Mouse (Mus musculus) megakaryocyte-erythroid progenitor cell, adult 5-6 weeks (primary cell): ENCODE results near the gene Neb. TPM values are rescaled to one million over a fixed set of nuclear protein-coding genes. Genes with fewer than 3 reads are reported as not detected.

Experiments used
- ATAC-seq: replicated peaks from 2 replicates; pipeline ENCODE4 v1.8.0; 2016; ENCODE audit warnings: mild to moderate bottlenecking, inconsistent platforms; ENCODE audit not compliant: severe bottlenecking, poor library complexity, low FRiP score, low TSS enrichment
- total RNA-seq, 2 experiments: library from RNA; stranded (forward) in 1 of 2; stranded (reverse) in 1 of 2; fragments of 200-1000, 215-1000 nt in 1 of 2; fragments of >200 nt in 1 of 2; fragmentation: Nextera tagmentation in 1 of 2; gene quantifications; 2 replicates each; pipeline ENCODE4 v1.2.3; 2014 to 2017

The Neb gene
- total RNA-seq, 2 experiments from 2014 or later: 0.05 TPM; not detected in 1

DNA sequence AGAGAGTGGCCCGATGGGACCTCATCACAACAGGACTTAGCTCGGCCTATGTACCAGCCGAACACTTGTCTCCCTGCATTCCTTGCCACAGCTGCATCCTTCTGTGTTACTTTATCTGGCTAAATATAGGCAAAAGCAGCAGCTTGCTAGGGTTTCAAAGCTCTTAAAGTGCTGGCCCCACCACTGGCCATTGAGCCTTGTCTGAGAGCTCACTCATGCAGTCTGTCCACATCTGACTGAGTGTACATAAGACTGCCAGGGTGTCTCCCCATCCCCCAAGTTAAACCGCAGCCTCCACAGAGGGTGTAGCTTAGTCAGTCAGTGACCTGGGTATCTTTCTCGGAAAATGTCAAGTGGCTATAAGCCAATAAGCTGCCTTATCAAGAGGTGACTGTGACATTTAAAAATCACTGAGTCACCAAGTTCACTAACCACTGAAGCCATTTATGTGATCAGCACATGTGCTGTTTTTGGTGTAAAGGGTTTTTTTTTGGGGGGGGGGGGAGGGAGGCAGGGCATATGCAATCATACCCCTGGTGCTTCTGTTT lies 59.2 kb downstream of the Neb start:
- ATAC-seq: peak; percentile 82

DNA sequence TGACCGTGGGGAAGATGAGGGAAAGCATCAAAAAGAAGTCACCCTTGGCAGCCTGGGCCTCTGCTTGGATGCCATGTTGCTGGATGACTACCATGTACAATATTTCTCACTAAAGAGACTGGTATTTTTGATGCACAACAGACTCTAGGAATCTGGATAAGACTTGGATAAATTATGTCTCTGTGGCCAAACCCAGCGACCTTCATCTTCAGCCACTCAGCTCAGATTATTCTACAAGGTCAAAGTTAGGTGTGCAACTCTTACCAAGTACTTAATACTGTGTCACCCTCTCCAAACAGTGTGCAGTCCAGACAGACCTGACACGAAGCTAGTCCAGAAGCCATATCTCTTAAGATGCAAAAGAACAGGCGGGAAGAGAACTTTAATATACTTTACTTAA lies 60.8 kb downstream of the Neb start:
- no peak for ATAC-seq

DNA sequence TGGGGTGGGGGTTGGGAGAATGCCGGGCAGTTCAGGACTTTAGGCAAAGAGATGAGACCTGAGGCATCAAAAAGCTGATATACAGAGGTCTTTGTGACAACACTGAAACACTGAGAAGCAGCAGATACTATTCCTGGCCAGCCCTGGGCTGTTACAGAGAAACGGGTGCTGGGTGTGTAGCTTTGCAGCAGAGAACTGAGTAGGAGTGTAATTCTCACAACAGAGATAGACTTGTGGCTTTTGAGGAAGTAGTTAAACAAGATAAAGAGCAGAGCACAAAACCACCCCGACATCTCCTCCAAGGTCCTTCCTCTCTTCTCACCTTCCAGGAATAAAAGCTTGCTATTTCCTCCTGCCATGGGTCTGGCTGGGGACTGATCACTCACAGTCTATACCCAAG lies 62.5 kb downstream of the Neb start:
- peak; percentile 60 for ATAC-seq

DNA sequence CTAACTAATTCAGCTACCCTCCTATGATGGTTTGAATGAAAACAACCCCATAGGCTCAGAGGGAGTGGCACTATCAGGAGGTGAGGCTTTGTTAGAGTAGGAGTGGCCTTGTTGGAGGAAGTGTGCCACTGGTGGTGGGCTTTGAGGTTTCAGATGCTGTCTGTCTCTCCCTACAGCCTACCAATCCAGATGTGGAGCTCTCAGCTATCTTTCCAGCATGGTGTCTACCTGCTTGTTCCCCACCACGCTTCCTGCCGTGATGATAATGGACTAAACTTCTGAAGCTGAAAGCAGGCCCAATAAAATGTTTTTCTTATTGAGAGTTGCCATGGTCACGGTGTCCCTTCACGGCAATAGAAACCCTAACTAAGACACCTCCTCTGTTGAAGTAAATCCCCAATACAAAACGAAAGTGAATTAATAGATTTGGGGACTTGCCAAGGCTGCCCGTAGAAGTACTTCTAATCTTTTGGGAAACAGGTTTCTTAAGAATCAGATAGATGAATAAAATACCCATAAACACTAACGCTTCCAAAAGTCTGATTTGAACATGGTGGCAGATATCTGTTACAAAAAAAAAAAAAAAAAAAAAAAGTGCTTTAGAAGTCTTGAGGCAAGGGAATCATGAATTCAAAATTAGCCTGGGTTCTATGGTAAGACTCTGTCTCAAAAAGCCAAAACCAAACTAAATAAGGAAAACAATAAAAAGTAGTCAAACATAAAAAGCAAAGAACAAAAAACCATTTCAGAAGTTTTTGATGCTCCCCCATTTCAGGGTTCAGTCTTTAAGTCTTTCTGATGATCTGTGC lies 63.1 kb downstream of the Neb start:
- 0 out of 2 replicates have a peak, but pooled peaks have one; percentile 20 for ATAC-seq

DNA sequence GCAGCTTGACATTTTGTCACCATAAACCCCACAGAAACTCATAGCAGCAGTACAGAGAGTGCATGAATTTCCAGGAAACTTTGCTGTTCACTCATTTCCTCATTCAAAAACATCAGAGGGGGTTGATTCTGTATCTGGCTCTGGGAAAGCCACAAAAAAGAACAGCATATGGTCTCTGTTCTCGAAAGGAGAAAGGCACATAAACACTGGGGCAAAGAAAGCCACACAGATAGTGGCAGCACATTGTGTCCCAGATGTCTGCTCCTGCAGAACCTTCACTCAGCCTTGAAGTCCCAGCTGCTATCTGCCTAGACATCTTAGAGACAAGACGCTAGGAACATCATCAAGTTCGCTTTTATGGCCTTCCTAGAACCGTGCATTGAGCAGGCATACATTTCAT lies 67.5 kb downstream of the Neb start:
- no peak for ATAC-seq

DNA sequence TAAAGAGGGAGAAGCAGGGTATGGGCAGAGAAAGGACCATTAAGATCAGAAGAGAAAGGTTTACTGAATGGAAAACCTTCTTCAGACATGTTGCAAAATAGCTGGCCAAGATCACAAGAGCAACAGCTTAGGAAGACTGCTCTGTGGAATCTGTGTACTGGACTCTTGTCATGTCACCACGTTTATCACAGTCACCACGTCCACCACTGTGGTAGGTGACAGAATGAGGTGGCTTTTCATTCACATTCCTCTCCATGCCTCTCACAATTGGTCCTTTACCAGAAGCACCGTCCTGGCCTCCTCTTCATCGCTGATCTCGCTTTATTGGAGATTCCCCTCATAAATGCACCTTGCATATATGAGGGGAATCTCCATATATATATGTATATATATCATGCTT lies 71.6 kb downstream of the Neb start:
- no peak for ATAC-seq

DNA sequence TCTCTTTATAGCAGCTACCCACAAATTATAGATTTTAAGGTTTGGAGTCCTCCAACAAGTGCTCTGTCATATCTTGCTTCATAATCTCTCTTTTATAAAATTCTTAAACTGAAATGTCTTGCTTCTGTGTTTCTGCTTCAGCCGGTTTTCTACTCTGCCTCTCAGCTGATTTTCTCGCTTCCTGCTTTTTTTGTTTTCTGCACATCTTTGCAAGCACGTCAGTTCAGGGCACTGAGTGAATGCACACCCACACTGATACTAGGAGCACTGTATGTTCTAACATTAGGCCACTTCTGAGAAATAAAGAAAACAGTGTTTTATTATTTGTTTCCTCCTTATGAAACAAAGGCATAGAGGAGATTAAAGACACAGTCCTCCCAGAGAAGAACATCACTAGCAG lies 73.7 kb downstream of the Neb start:
- no peak for ATAC-seq

DNA sequence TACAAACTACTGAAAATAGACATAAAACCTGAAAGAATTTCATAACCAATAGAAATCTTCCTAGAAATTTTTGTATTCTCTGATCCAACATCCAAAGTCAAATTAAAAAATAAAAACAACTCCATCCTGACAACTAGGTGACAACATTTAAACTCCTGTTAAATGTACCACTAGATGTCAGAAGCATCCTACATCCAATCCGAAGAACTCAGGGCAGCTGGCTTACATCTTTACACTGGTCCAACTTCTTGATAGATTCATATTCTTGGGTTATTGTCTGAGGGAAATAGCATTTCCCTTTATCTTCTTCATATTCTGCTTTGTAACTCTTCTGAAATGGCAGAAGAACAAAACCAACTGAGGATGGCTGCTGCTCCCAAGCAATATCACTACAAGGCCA lies 74.9 kb downstream of the Neb start:
- no peak for ATAC-seq

DNA sequence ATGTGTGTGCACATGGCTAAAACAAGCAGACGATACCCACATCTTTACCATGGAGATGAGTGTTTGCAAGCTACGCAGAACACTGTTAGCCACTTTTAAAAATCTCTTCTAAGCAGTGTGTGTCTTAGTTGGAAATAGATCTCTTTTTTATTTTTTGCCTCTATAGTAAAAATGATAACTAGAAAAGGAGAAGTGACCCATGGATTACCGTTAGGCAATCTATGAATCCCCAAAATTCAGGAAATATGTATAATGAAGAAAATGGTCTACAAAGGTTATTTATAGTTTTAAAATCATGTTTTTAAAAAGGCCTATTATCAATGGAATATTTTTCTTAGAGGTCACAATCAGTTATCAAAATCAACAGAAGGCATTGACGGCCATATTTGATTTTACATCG lies 80.3 kb downstream of the Neb start:
- no peak for ATAC-seq

DNA sequence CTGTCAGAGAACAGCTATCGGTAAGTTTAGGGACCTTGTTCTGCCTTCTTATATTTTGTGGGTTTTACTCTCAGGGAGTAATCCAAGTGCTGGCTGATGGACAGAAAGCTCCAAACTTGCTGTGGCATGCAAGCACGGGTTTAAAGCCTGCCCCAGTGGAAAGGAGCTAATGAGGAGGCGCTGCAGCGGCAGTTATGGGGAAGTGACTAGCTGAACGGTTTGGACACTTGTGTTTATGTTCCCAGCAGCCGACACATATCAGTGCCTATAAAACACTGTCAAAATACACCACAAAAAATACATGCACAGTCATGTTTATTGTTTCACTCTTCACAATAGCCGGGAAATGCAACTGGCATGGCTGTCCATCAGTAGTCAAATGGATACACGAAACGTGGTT lies 81.5 kb downstream of the Neb start:
- ATAC-seq: no peak

DNA sequence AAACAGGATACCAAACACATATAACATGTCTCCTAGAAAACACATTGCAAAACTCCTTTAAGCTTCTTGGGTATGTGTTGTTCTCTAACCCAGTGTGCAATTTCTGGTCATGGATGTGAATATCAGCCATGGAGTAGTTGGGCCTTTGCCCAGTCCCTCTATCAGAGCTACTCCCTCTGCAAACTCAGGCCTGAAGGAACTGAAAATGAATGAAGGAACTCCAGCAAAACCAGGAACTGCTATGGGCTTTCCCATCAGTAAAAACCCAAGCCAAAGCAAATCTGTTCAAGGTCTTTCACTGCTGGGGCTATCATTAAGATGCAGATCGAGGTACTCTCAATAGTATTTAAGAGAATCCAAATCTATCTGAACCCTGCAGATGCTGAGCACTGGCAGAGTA lies 90.8 kb downstream of the Neb start:
- ATAC-seq: no peak

DNA sequence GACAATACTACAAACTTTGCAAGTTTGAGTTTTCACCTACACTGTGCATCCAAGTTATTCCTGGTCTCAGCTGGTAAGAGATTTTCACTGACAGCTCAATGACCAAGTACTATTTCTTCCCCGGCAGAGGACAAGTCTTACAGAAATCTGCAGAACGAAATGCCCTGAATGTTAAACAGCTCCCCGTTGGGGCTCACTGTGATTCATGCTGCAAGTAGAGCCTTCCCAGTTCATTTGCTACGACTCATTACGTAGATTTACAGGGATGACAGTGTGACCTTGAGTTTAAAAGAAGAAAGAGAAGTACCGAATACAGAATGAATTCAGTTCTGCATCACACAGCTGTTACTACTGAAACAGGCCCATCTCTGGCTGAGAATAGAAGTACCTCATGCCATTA lies 91.9 kb downstream of the Neb start:
- no peak for ATAC-seq

DNA sequence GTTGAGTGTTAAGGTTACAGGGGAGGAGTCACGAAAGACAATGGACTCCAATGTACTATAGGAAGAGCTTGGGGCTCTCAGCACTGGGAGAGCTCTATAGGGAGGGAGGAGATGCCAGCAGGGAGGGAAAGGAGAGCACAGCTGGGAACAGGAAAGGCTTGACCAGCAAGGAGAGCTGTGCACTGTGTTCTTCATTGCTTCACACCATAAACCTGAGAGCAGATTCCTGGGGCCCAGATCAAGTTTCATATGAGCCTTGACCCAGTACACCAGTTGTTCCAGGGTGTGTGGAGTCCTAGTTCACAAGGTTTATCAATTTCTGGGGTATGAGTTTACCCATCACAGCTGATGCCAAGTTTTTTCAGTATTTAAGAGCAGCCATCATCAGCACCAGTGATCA lies 106.1 kb downstream of the Neb start:
- no peak for ATAC-seq

DNA sequence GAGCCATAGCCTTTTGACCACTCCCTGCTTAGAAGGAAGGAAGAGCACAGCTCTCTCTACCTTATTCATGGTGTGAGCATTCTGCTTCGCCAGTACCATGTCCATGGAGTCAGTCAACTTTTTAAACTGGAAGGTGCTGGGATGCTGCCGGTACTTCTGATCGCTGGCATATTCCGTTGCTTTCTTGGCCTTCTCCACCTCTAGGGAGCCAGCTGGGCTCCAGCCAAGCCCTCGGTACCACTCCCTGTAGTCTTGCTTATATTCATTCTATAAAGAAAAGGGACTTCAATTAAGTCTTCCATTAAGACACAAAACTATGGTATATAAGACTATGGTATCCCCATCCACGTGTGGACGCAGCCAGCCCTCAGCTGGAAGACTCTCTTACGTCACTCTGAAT lies 107.4 kb downstream of the Neb start:
- ATAC-seq: no peak

DNA sequence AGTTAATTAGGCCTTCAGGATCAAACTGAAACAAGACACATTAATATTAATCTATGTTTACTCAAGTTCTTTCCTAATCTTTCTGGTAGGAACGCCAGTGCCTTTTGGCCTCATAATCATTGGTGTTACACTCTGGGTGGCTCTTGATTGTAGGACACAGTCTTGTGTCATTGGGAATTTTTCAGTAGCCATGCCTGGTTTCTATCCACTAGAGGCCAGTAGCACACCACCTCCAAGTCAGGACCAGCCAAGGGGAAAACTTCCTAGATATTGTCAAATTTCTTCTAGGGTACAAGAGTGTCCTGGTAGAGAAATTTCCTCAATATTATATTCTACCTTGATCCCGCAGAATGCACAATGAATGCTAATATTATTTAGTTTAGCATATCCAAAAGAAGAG lies 116.1 kb downstream of the Neb start:
- 0 out of 2 replicates have a peak, but pooled peaks have one; percentile 55 for ATAC-seq

DNA sequence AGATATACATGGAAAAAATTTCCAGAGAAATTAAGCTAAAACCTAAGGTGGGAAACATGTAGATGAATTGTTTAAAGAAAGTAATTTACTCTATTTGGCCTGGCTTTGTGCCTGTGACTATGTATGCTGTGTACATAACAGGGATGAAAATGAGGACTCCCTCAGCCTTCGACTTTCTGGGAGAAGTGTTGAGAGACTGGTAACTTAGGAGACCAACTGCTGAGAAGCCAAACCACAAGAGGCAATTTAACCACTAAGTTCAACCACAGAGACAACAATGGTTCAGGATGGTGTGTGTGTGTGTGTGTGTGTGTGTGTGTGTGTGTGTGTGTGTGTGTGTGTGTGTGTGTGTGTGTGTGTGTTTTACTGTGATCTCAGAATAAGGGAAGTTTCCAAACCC lies 126.2 kb downstream of the Neb start:
- no peak for ATAC-seq

DNA sequence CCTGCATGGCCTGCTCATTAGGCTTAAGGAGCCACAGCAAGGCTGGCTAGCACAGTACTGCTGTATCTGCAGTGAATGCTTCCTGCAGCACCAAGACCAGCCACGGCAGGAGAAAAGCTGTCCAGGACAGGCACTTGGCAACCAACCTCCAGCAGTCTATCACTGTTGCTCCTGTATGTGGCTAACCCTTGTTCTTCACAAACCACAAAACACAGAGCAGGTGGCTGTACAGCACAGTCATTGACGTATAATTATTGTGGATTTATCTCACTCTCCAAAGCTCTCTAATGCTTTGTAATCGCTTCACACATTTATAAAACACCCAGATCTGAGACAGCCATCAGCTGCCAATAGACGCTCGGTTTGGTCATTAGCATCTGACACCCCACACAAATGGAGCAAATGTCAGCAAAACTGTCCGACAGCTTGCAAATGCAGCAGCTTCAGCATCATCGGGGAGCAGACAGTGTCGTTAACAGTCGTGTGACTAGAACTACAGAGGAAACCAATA lies 129.9 kb downstream of the Neb start:
- ATAC-seq: peak; percentile 47

DNA sequence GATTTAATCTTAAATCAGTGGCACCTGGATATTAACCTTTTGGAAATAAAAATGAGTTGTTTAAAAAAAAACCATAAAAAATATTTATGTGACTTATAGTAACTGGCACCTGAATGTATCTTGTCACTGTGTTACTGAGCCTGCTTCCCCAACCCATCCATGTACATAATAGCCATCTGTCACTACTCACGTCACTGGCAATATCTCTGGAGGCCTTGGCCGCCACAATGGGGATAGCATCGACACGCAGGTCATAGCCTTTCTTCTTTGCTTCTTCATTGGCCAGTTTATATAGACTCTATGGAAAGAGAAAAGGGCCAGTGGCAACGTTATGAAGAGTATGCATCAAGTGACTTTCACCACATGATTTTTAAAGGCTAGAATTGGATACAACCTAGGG lies 133.2 kb downstream of the Neb start:
- no peak for ATAC-seq

DNA sequence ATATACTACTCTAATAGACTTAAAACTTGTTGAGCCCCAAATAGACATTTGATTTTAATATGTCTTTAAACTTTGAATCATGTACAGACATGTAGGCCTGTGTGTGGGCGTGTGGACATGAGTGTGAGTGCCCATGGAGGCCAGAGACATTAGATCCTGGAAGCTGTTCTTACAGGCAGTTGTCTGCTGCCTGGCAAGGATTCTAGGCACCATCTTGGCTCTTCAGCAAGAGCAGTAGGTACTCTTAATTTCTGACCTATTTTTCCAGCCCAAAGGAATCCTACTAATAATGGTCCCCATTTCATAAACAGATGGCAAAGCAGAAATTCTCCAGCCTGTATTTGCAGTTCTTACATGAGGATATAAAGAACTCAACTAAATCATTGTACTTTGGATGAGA lies 135.6 kb downstream of the Neb start:
- ATAC-seq: no peak

DNA sequence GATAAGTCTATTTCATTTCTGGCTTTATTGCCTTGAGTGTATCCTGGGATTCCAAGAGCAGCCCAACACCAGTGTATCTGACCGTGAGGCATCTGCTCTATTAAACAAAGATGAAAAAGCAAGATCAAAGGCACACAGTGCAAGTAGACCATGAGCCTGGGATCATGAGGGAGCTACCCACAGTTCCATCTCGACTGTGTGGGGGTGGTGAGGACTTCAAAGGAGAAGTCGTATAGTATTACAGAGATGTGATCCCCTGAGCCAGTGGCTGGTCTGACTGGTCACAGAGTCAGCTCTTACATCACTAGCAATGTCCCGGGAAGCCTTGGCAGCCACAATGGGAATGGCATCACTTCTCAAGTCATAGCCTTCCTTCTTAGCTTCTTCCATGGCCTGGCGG lies 140.4 kb downstream of the Neb start:
- no peak for ATAC-seq

DNA sequence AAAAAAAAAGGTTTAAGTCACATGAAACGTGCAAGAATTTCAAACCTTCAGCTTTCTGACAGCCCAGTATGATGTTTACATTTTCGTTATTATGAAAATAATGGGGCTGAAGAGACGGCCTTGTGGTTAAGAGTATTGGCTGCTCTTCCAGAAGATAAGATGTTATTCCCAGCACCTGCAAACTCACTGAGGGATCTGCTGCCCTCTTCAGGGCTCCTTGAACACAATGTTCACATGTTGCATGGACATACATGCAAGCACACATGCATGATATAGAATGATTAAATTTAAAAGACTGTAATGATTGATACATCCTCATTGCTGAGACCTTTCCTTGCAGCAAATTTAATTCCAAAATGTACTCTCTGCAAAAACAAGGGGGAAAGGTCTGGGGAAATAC lies 150.7 kb downstream of the Neb start:
- no peak for ATAC-seq
